Comparison of ENCODE assay signal across 10 mouse cellular contexts in genomic region chr9:120202683-120203082, GRCm38 (mm10). TPM values are rescaled to one million over a fixed set of nuclear protein-coding genes. Genes with fewer than 3 reads are reported as not detected.
DNase-seq lines count a peak whose midpoint lies in the region; ATAC-seq and TF ChIP-seq lines count a peak whose summit lies in the region.
"Had no signal": no experiment of that assay in that cellular context is flagged by ENCODE, and none has a peak within 500 bp of the region (broad histone marks: within the 10 kb centered on the region; RNA-seq: fewer than 3 reads in every experiment).

No protein-coding gene starts in this region.

- WGBS in midbrain, embryonic 10.5 days = 29% methylated on average over 12 of the region's 12 CpGs
- 30% methylated on average over 12 of the region's 12 CpGs for WGBS in midbrain, embryonic 13.5 days
- WGBS in kidney, embryonic 15.5 days = 29% methylated on average over 12 of the region's 12 CpGs

- no peak overlapping the region for H3K9ac ChIP-seq in midbrain, embryonic 13.5 days (replicated peaks)
- H3K9ac ChIP-seq in kidney, embryonic 15.5 days = no peak overlapping the region
- H3K9ac ChIP-seq: heart, embryonic 13.5 days; liver, embryonic 15.5 days had no signal

- H3K27me3 ChIP-seq in midbrain, embryonic 10.5 days (ENCODE audit: low read depth, poor library complexity, severe bottlenecking) = no peaks in the 10 kb centered on the region
- no peaks in the 10 kb centered on the region for H3K27me3 ChIP-seq in midbrain, embryonic 13.5 days
- H3K27me3 ChIP-seq in kidney, embryonic 15.5 days = no peaks in the 10 kb centered on the region
- H3K27me3 ChIP-seq: heart, embryonic 13.5 days; liver, embryonic 15.5 days had no signal

- H3K4me1 ChIP-seq in midbrain, embryonic 10.5 days = no peaks in the 10 kb centered on the region
- H3K4me1 ChIP-seq in midbrain, embryonic 13.5 days (replicated peaks) = no peaks in the 10 kb centered on the region
- H3K4me1 ChIP-seq in kidney, embryonic 15.5 days = peaks cover 6% of the 10 kb centered on the region; the same call in 1 of the 2 replicates
- H3K4me1 ChIP-seq: heart, embryonic 13.5 days; liver, embryonic 15.5 days had no signal

- no peak for ATAC-seq in midbrain, embryonic 13.5 days
- ATAC-seq in megakaryocyte progenitor cell, adult 5-6 weeks (replicated peaks; ENCODE audit: poor library complexity) = 0 out of 2 replicates have a peak, but pooled peaks have one; percentile 34
- ATAC-seq in kidney, embryonic 15.5 days (replicated peaks; ENCODE audit: low FRiP score) = no peak

- intact Hi-C loops in gastrocnemius, adult 2 months (cut with DNase I) = no loop called here
- intact Hi-C loops in gastrocnemius, postnatal 14 days (cut with DNase I; ENCODE audit: low total_unique reads) = no loop called here

- no peak overlapping the region for H3K27ac ChIP-seq in gastrocnemius, adult 2 months
- no peak overlapping the region for H3K27ac ChIP-seq in midbrain, embryonic 10.5 days (replicated peaks)
- no peak overlapping the region for H3K27ac ChIP-seq in midbrain, embryonic 13.5 days
- no peak overlapping the region for H3K27ac ChIP-seq in kidney, embryonic 15.5 days
- H3K27ac ChIP-seq: heart, embryonic 13.5 days; liver, embryonic 15.5 days had no signal

- no peaks in the 10 kb centered on the region for H3K9me3 ChIP-seq in midbrain, embryonic 10.5 days (replicated peaks)
- no peaks in the 10 kb centered on the region for H3K9me3 ChIP-seq in midbrain, embryonic 13.5 days
- H3K9me3 ChIP-seq in kidney, embryonic 15.5 days (replicated peaks) = no peaks in the 10 kb centered on the region
- H3K9me3 ChIP-seq: heart, embryonic 13.5 days; liver, embryonic 15.5 days had no signal

- no peak for TF ChIP-seq POLR2A in brain, embryonic 14.5 days (IDR thresholded peaks at IDR 0.05; ENCODE audit: borderline replicate concordance, extremely low read depth, insufficient read depth, insufficient read length, poor library complexity, severe bottlenecking)

- no peak overlapping the region for H3K4me2 ChIP-seq in midbrain, embryonic 13.5 days (replicated peaks)
- H3K4me2 ChIP-seq in kidney, embryonic 15.5 days = no peak overlapping the region
- H3K4me2 ChIP-seq: heart, embryonic 13.5 days; liver, embryonic 15.5 days had no signal

- no peaks in the 10 kb centered on the region for H3K36me3 ChIP-seq in midbrain, embryonic 10.5 days
- H3K36me3 ChIP-seq in midbrain, embryonic 13.5 days = no peaks in the 10 kb centered on the region
- no peaks in the 10 kb centered on the region for H3K36me3 ChIP-seq in kidney, embryonic 15.5 days
- H3K36me3 ChIP-seq: heart, embryonic 13.5 days; liver, embryonic 15.5 days had no signal

- peak; percentile 72 for TF ChIP-seq CTCF in gastrocnemius, adult 2 months (IDR thresholded peaks at IDR 0.05)
- peak; percentile 84 for TF ChIP-seq CTCF in brain, embryonic 14.5 days (IDR thresholded peaks at IDR 0.05; ENCODE audit: borderline replicate concordance, extremely low read depth, insufficient read depth, insufficient read length)

- H3K4me3 ChIP-seq in gastrocnemius, adult 2 months = no peak overlapping the region
- H3K4me3 ChIP-seq in midbrain, embryonic 10.5 days = peak overlapping the region; percentile 14; the same call in 1 of the 2 replicates
- no peak overlapping the region for H3K4me3 ChIP-seq in midbrain, embryonic 13.5 days (replicated peaks)
- no peak overlapping the region for H3K4me3 ChIP-seq in kidney, embryonic 15.5 days (replicated peaks)
- H3K4me3 ChIP-seq: heart, embryonic 13.5 days; liver, embryonic 15.5 days had no signal

- DNase-seq in gastrocnemius, adult 2 months = no peak
- no peak for DNase-seq in gastrocnemius, postnatal 14 days
- DNase-seq in midbrain, embryonic 10.5 days (ENCODE audit: low spot score) = peak; percentile 22
- no peak for DNase-seq in brain, embryonic 14.5 days (ENCODE audit: low read depth)
- no peak for DNase-seq in spleen, postnatal 36 days (ENCODE audit: low spot score in 2 of 2)

RNA-seq across cellular contexts. Expression of gene Mobp, which starts 53.2 kb away (rescaled TPM):
- total RNA-seq in gastrocnemius, adult 2 months (2021) = not detected
- under 1 TPM; 0.16 to 0.27 TPM for total RNA-seq in gastrocnemius, postnatal 14 days (2021)
- polyA plus RNA-seq in midbrain, embryonic 10.5 days (2016; fragmentation: Nextera tagmentation; extraction: Ambion mirVana) = 0.22 and 0.73 TPM in 2 replicates
- 0.07 and 0.54 TPM in 2 replicates for polyA plus RNA-seq in midbrain, embryonic 13.5 days (2015; fragmentation: Nextera tagmentation; extraction: Ambion mirVana)
- polyA plus RNA-seq in brain, embryonic 14.5 days (2012; rRNA removed) = 0.08 and 0.35 TPM in 2 replicates
- total RNA-seq in megakaryocyte progenitor cell, adult 5-6 weeks (2015) = not detected in 2 replicates
- not detected in 2 replicates for total RNA-seq in megakaryocyte progenitor cell, adult 5-6 weeks (2017)
- not detected in 2 replicates for polyA plus RNA-seq in kidney, embryonic 15.5 days (2015; fragmentation: Nextera tagmentation; extraction: Ambion mirVana)
- polyA plus RNA-seq: heart, embryonic 13.5 days; liver, embryonic 15.5 days had no signal
